Mouse (Mus musculus): ENCODE measurements around the gene Macf1.
"Not testable (repeated sequence)": the region's sequence is repeated elsewhere in the genome, so short reads cannot be mapped to it uniquely, and the experiment has no call there.

Gene Macf1

GRCm38 (mm10) chr4:123635428-123635827 is 48.7 kb downstream of the Macf1 start:
- DNase-seq (ENCODE audit: low read depth, low spot score) = no peak

GRCm38 (mm10) chr4:123634436-123634835 is 49.7 kb downstream of the Macf1 start:
- no peak for DNase-seq (ENCODE audit: low read depth, low spot score)

GRCm38 (mm10) chr4:123633874-123634273 is 50.3 kb downstream of the Macf1 start:
- DNase-seq (ENCODE audit: low read depth, low spot score) = no peak

GRCm38 (mm10) chr4:123633370-123633769 is 50.8 kb downstream of the Macf1 start:
- peak; percentile 60 for DNase-seq (ENCODE audit: low read depth, low spot score)

- DNase-seq (ENCODE audit: low read depth, low spot score) = not testable (repeated sequence)
These were observed 52.0 kb downstream of the Macf1 start for GRCm38 (mm10) chr4:123632116-123632515.

GRCm38 (mm10) chr4:123631654-123632053 is 52.5 kb downstream of the Macf1 start:
- no peak for DNase-seq (ENCODE audit: low read depth, low spot score)

- DNase-seq (ENCODE audit: low read depth, low spot score) = no peak
These were observed 56.5 kb downstream of the Macf1 start for GRCm38 (mm10) chr4:123627683-123628082.

- DNase-seq (ENCODE audit: low read depth, low spot score) = no peak
These were observed 58.7 kb downstream of the Macf1 start for GRCm38 (mm10) chr4:123625332-123626072.

GRCm38 (mm10) chr4:123624438-123624837 is 59.7 kb downstream of the Macf1 start:
- DNase-seq (ENCODE audit: low read depth, low spot score) = peak; percentile 32

GRCm38 (mm10) chr4:123623742-123624151 is 60.4 kb downstream of the Macf1 start:
- DNase-seq (ENCODE audit: low read depth, low spot score) = no peak

- DNase-seq (ENCODE audit: low read depth, low spot score) = no peak
These were observed 62.4 kb downstream of the Macf1 start for GRCm38 (mm10) chr4:123621732-123622131.

- no peak for DNase-seq (ENCODE audit: low read depth, low spot score)
These were observed 66.3 kb downstream of the Macf1 start for GRCm38 (mm10) chr4:123617727-123618389.

- DNase-seq (ENCODE audit: low read depth, low spot score) = no peak
These were observed 67.2 kb downstream of the Macf1 start for GRCm38 (mm10) chr4:123616971-123617370.

- DNase-seq (ENCODE audit: low read depth, low spot score) = no peak
These were observed 67.7 kb downstream of the Macf1 start for GRCm38 (mm10) chr4:123616501-123616900.

GRCm38 (mm10) chr4:123613309-123613947 is 70.7 kb downstream of the Macf1 start:
- DNase-seq (ENCODE audit: low read depth, low spot score) = no peak

- DNase-seq (ENCODE audit: low read depth, low spot score) = no peak
These were observed 72.2 kb downstream of the Macf1 start for GRCm38 (mm10) chr4:123611940-123612339.

- no peak for DNase-seq (ENCODE audit: low read depth, low spot score)
These were observed 72.9 kb downstream of the Macf1 start for GRCm38 (mm10) chr4:123611241-123611640.

- no peak for DNase-seq (ENCODE audit: low read depth, low spot score)
These were observed 77.0 kb downstream of the Macf1 start for GRCm38 (mm10) chr4:123607174-123607573.

- DNase-seq (ENCODE audit: low read depth, low spot score) = no peak
These were observed 78.2 kb downstream of the Macf1 start for GRCm38 (mm10) chr4:123605948-123606347.

- DNase-seq (ENCODE audit: low read depth, low spot score) = no peak
These were observed 78.9 kb downstream of the Macf1 start for GRCm38 (mm10) chr4:123605309-123605708.

GRCm38 (mm10) chr4:123602700-123603261 is 81.4 kb downstream of the Macf1 start:
- DNase-seq (ENCODE audit: low read depth, low spot score) = no peak

- DNase-seq (ENCODE audit: low read depth, low spot score) = no peak
These were observed 83.1 kb downstream of the Macf1 start for GRCm38 (mm10) chr4:123601036-123601435.

Measured in forelimb bud, embryonic 11.5 days (tissue).